In genomic region chr6:53881235-53881606, GRCm38 (mm10) we compare ENCODE assay signal across 8 mouse cellular contexts.
DNase-seq lines count a peak whose midpoint lies in the region; ATAC-seq and TF ChIP-seq lines count a peak whose summit lies in the region.
"Had no signal": no experiment of that assay in that cellular context is flagged by ENCODE, and none has a peak within 500 bp of the region (broad histone marks: within the 10 kb centered on the region; RNA-seq: fewer than 3 reads in every experiment).

No protein-coding gene starts in this region.

- no peaks in the 10 kb centered on the region for H3K36me3 ChIP-seq in forebrain, embryonic 14.5 days (ENCODE audit: control insufficient read depth, insufficient read depth, low read length)
- H3K36me3 ChIP-seq in limb, embryonic 10.5 days, result no peaks in the 10 kb centered on the region
- H3K36me3 ChIP-seq in small intestine, adult 2 months (ENCODE audit: control insufficient read depth, insufficient read depth, low read length), result no peaks in the 10 kb centered on the region

- H3K27me3 ChIP-seq in forebrain, embryonic 14.5 days (replicated peaks; ENCODE audit: control insufficient read depth, insufficient read depth, low read length), result no peaks in the 10 kb centered on the region
- no peaks in the 10 kb centered on the region for H3K27me3 ChIP-seq in limb, embryonic 10.5 days (ENCODE audit: low read depth, poor library complexity, severe bottlenecking)
- H3K27me3 ChIP-seq in small intestine, adult 2 months (ENCODE audit: control insufficient read depth, insufficient read depth, low read length), result no peaks in the 10 kb centered on the region
- H3K27me3 ChIP-seq: Patski had no signal

- DNase-seq in left cerebral cortex, adult 2 months (ENCODE audit: extremely low spot score in 1 of 2, low spot score in 2 of 2), result no peak
- no peak for DNase-seq in left cerebral cortex, adult 9 months (ENCODE audit: low spot score in 2 of 2)
- no peak for DNase-seq in forebrain, embryonic 14.5 days (ENCODE audit: low spot score)
- DNase-seq in limb, embryonic 10.5 days (ENCODE audit: low spot score), result no peak
- DNase-seq in testis, postnatal 14 days (ENCODE audit: low spot score), result no peak
- DNase-seq in spleen, adult 18-20 months, result no peak

- TF ChIP-seq POLR2A in small intestine, adult 2 months (IDR thresholded peaks at IDR 0.05; ENCODE audit: low read depth, low read length), result no peak

- ATAC-seq in forebrain, embryonic 14.5 days, result no peak
- ATAC-seq: Patski had no signal

- WGBS in forebrain, embryonic 14.5 days, result 8% methylated on average over 5 of the region's 5 CpGs
- WGBS in limb, embryonic 10.5 days, result 52% methylated on average over 5 of the region's 5 CpGs
- 52% methylated on average over 5 of the region's 5 CpGs for WGBS in small intestine, adult 2 months

- H3K4me3 ChIP-seq in left cerebral cortex, adult 2 months, result peak overlapping the region; percentile 38
- peak overlapping the region; percentile 20 for H3K4me3 ChIP-seq in forebrain, embryonic 14.5 days (ENCODE audit: low read depth, low read length)
- H3K4me3 ChIP-seq in limb, embryonic 10.5 days, result peak overlapping the region; percentile 25; the same call in 1 of the 2 replicates
- no peak overlapping the region for H3K4me3 ChIP-seq in small intestine, adult 2 months (ENCODE audit: low read depth, low read length)

- H3K4me1 ChIP-seq in forebrain, embryonic 14.5 days (ENCODE audit: control insufficient read depth, insufficient read depth, low read length), result peaks cover 15% of the 10 kb centered on the region
- peaks cover 33% of the 10 kb centered on the region for H3K4me1 ChIP-seq in limb, embryonic 10.5 days
- peaks cover 2% of the 10 kb centered on the region; the same call in 1 of the 2 replicates for H3K4me1 ChIP-seq in small intestine, adult 2 months (ENCODE audit: control insufficient read depth, insufficient read depth, insufficient read length, low read length)

- no peaks in the 10 kb centered on the region for H3K9me3 ChIP-seq in forebrain, embryonic 14.5 days (replicated peaks; ENCODE audit: control insufficient read depth, low read length)
- H3K9me3 ChIP-seq in limb, embryonic 10.5 days (replicated peaks), result no peaks in the 10 kb centered on the region

- intact Hi-C loops in left cerebral cortex, adult 2 months (cut with DNase I), result loop anchor here (5.0 kb wide), 2 partner anchors 59 to 71 kb away; partner anchors contain the start of gene Tril

- H3K9ac ChIP-seq in forebrain, embryonic 14.5 days (ENCODE audit: low read length), result peak overlapping the region; percentile 38

- TF ChIP-seq CTCF in left cerebral cortex, adult 2 months (IDR thresholded peaks at IDR 0.05), result no peak
- TF ChIP-seq CTCF in small intestine, adult 2 months (IDR thresholded peaks at IDR 0.05; ENCODE audit: extremely low read depth, insufficient read length, insufficient replicate concordance, low read depth, low read length), result no peak

- H3K4me2 ChIP-seq in forebrain, embryonic 14.5 days (ENCODE audit: low read length), result peak overlapping the region; percentile 51

- H3K27ac ChIP-seq in left cerebral cortex, adult 2 months, result peak overlapping the region; percentile 73
- peak overlapping the region; percentile 2; the same call in 1 of the 2 replicates for H3K27ac ChIP-seq in forebrain, embryonic 14.5 days (ENCODE audit: low read depth, low read length)
- H3K27ac ChIP-seq in limb, embryonic 10.5 days, result peak overlapping the region; percentile 75
- peak overlapping the region; percentile 32 for H3K27ac ChIP-seq in small intestine, adult 2 months (ENCODE audit: insufficient read depth, low read depth, low read length)

Comparison
In these comparisons a context has a peak if more than half of its experiments do, and no peak if none do; other contexts are left out.
1. H3K27ac ChIP-seq: peak in every context shown above with its lines; median percentile 75 in limb, embryonic 10.5 days; 73 in left cerebral cortex, adult 2 months; 32 in small intestine, adult 2 months; 2 in forebrain, embryonic 14.5 days.